Mouse (Mus musculus): ENCODE data around the gene Rarg. TPM values are rescaled to one million over a fixed set of nuclear protein-coding genes. Genes with fewer than 3 reads are reported as not detected.

The Rarg gene
- polyA plus RNA-seq, 1 experiment = 91.2 TPM

DNA sequence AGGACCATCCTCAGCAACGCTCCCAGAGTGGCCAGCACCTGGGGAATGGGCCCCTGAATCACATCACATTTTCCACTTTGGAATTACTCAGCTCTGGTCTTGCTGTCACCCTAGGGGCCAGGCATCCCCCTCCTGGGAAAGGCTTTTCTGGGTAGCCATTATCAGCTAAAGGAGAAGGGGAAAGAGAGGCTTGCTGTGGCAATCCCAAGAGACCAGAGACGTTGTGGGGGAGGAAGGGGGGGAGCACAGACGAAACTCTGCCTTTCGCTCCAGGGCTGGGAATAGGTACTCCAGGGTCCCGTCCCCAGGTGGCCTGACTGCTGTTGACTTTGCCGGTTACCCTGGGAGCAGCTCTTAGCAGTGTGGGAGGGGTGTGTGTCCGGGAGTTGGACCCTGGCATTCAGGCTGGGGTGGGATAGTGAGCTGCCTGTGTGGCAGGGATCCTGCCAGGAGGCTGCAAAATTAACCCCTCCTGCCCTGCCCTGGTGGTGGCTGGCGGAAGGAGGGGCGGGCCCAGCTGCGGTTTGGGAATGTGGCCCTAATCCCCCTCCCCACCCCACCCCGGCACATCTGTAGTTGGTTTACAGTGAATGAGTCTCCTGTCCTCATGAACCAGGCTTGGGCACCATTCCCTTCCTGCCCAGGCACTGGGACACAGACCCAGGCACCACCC is 1.4 kb upstream of the Rarg start:
- Histone ChIP-seq H3K4me1 (ENCODE audit: control insufficient read depth, insufficient read depth, low read length) (0 out of 2 replicates have a peak, but pooled peaks cover 9% of the 10 kb centered on the region), H3K27ac (ENCODE audit: insufficient read depth, low read length) (peak overlapping the region; percentile 88), H3K4me3 (ENCODE audit: insufficient read depth, low read length) (no peak overlapping the region)
- TF ChIP-seq CTCF (IDR thresholded peaks at IDR 0.05; ENCODE audit: borderline replicate concordance, insufficient read depth, low read length) (no peak), POLR2A (IDR thresholded peaks at IDR 0.05; ENCODE audit: low read depth, low read length) (no peak; the same call in 1 of the 2 replicates)

DNA sequence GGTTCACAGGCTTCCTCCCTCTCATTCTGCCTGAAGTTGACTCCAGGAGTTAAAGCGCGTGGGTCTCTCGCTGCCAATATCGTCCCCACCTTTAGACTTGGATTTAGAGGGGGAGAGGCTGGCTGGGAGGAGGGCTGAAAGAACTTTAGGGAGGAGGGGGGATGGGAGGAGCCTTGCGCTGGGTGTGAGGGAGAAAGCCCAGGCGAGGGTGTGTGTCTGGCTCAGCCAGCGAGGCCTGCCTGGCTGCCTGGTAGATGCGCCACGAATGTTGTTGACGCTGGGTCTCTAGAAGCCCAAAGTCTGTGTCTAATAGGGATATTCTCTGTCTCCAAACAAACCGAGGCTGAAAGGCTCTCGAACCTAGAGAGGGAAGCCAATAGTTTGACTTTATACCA is 756 bp upstream of the Rarg start:
- peak overlapping the region; percentile 88 for H3K27ac ChIP-seq (ENCODE audit: insufficient read depth, low read length)
- peak overlapping the region; percentile 43 for H3K4me3 ChIP-seq (ENCODE audit: insufficient read depth, low read length)
- TF ChIP-seq CTCF (IDR thresholded peaks at IDR 0.05; ENCODE audit: borderline replicate concordance, insufficient read depth, low read length) (no peak), POLR2A (IDR thresholded peaks at IDR 0.05; ENCODE audit: low read depth, low read length) (peak; percentile 94)
- 0 out of 2 replicates have a peak, but pooled peaks cover 9% of the 10 kb centered on the region for H3K4me1 ChIP-seq (ENCODE audit: control insufficient read depth, insufficient read depth, low read length)

DNA sequence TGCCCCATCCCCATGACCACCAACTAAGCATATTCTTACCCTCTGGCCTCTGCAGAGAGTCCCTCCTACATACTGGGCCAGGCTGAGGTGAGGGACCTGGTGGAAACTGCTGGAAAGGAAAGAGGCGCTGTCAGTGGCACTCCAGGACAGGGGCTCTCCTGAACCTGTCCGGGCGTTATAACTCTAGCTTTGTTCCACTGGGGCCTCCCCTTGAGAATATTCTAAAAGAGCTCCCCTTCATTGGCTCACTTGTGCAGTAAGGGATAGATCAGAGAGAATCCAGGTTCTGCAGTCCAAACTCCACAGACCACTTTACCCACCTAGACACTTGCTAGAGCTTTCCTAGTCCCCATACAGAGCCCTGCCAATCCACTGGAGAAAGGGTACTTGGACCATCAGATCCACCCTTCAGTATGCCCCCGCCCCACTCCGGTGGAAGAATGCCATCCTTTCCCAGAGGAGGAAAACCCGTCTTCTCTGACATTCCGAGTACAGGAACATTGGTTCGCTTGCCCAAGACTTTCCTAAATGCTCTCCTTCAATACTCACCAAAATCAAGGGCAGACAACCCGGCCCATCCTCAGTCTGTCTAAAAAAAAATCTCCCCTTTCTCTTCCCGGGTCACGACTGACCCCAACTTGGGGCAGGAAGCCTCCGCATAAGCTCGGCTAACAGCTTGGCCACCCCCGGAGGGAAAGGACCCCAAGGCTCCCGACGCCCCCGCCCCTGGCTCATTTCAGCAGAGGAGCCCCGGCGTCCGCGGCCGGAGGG is 701 bp downstream of the Rarg start:
- H3K4me1 ChIP-seq (ENCODE audit: control insufficient read depth, insufficient read depth, low read length) = 0 out of 2 replicates have a peak, but pooled peaks cover 9% of the 10 kb centered on the region
- TF ChIP-seq CTCF (IDR thresholded peaks at IDR 0.05; ENCODE audit: borderline replicate concordance, insufficient read depth, low read length) (no peak), POLR2A (IDR thresholded peaks at IDR 0.05; ENCODE audit: low read depth, low read length) (peak; percentile 24; the same call in 1 of the 2 replicates)

DNA sequence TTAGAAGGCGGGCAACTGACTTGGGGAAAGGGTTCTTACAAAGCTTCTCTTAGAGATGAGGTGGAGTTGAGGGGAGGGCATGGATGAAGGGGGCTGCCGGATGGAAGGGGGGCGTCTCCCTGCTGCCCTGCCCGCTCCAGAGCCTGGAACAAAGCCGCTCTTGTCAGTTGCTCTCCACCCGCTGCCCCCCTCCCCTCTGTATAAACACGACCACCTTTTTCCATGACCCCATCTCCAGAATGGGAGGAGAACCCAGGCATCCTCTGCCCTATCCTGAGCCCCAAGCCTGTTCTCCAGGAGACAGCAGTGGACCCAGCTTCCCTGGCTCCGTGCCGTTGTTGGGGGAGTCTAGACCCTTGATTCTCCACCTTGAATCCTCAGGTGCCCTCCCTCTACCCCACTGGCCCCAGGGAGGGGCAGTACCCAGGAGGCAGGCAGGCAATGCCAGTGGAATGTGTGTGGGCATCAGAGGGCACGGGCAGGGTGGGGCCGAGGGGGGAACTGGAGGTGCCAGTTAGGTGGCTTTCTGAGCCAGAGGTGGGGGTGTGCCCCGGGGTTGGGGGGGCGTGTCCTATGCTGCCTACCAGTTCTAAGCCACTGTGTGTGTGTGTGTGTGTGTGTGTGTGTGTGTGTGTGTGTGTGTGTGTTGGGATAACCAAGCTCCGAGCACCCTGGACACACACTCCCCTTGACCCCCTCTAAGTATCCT is 1.6 kb downstream of the Rarg start:
- Histone ChIP-seq H3K27ac (ENCODE audit: insufficient read depth, low read length) (no peak overlapping the region), H3K4me1 (ENCODE audit: control insufficient read depth, insufficient read depth, low read length) (peaks cover 9% of the 10 kb centered on the region; the same call in 1 of the 2 replicates), H3K4me3 (ENCODE audit: insufficient read depth, low read length) (peak overlapping the region; percentile 77)
- TF ChIP-seq POLR2A (IDR thresholded peaks at IDR 0.05; ENCODE audit: low read depth, low read length) (no peak), CTCF (IDR thresholded peaks at IDR 0.05; ENCODE audit: borderline replicate concordance, insufficient read depth, low read length) (no peak)

More for the DNA sequence above, 701 bp downstream of the Rarg start:
- Histone ChIP-seq H3K4me3 (ENCODE audit: insufficient read depth, low read length) (peak overlapping the region; percentile 77), H3K27ac (ENCODE audit: insufficient read depth, low read length) (peak overlapping the region; percentile 80)

DNA sequence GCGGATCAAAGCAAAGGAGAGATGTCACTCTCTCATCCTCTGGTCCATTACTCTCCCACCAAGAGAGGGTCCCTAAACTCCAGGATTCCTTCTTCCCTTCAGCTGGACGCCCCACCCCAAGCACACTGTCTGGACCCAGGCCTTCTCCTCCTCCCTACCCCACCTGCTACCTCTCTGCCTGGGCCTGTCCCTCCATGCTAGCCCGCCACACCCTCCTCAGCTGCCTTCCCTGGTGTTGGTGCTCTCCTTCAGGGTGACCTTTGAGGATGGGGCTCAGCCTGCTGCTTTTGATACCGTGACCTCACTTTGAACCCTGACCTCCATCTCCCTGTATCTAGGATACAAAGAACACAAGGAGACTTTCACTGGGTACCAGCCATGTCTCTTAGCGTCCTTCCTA is 6.8 kb downstream of the Rarg start:
- H3K4me3 ChIP-seq (ENCODE audit: insufficient read depth, low read length) = no peak overlapping the region

DNA sequence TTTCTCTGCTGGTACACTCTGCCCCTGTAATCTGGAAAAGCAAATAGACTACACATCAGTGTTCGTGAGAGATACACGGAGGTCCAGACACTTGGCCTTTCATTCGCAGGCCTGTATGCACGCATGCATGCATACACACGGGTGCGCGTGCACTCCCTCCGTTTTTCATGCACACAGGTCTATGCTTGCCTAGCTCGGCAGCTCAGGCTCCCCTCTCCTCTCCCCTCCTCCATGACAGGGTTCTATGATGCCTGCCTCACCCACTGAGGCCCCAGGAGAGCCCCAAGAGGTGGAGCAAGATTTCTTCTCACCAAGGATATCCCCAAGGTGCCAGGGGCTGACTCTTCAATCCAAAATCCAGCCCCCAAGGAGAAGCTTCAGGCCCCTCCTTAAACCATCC is 7.3 kb downstream of the Rarg start:
- no peak for TF ChIP-seq CTCF (IDR thresholded peaks at IDR 0.05; ENCODE audit: borderline replicate concordance, insufficient read depth, low read length)
- TF ChIP-seq POLR2A (IDR thresholded peaks at IDR 0.05; ENCODE audit: low read depth, low read length) = no peak
- no peak overlapping the region for H3K4me3 ChIP-seq (ENCODE audit: insufficient read depth, low read length)
- peaks cover 9% of the 10 kb centered on the region for H3K4me1 ChIP-seq (ENCODE audit: control insufficient read depth, insufficient read depth, low read length)

More for the DNA sequence above, 6.8 kb downstream of the Rarg start:
- no peak overlapping the region for H3K27ac ChIP-seq (ENCODE audit: insufficient read depth, low read length)
- peaks cover 9% of the 10 kb centered on the region for H3K4me1 ChIP-seq (ENCODE audit: control insufficient read depth, insufficient read depth, low read length)
- TF ChIP-seq POLR2A (IDR thresholded peaks at IDR 0.05; ENCODE audit: low read depth, low read length) (no peak), CTCF (IDR thresholded peaks at IDR 0.05; ENCODE audit: borderline replicate concordance, insufficient read depth, low read length) (no peak)

GRCm38 (mm10) chr15:102249251-102249691 is 8.0 kb downstream of the Rarg start:
- Histone ChIP-seq H3K4me3 (ENCODE audit: insufficient read depth, low read length) (no peak overlapping the region; the same call in 1 of the 2 replicates), H3K4me1 (ENCODE audit: control insufficient read depth, insufficient read depth, low read length) (peaks cover 9% of the 10 kb centered on the region), H3K27ac (ENCODE audit: insufficient read depth, low read length) (peak overlapping the region; percentile 96)
- no peak for TF ChIP-seq CTCF (IDR thresholded peaks at IDR 0.05; ENCODE audit: borderline replicate concordance, insufficient read depth, low read length)
- peak; percentile 18; the same call in 1 of the 2 replicates for TF ChIP-seq POLR2A (IDR thresholded peaks at IDR 0.05; ENCODE audit: low read depth, low read length)

More for the DNA sequence above, 7.3 kb downstream of the Rarg start:
- H3K27ac ChIP-seq (ENCODE audit: insufficient read depth, low read length) = peak overlapping the region; percentile 96

GRCm38 (mm10) chr15:102248812-102249191 is 8.5 kb downstream of the Rarg start:
- Histone ChIP-seq H3K4me3 (ENCODE audit: insufficient read depth, low read length) (no peak overlapping the region; the same call in 1 of the 2 replicates), H3K27ac (ENCODE audit: insufficient read depth, low read length) (peak overlapping the region; percentile 96), H3K4me1 (ENCODE audit: control insufficient read depth, insufficient read depth, low read length) (peaks cover 14% of the 10 kb centered on the region)
- no peak for TF ChIP-seq CTCF (IDR thresholded peaks at IDR 0.05; ENCODE audit: borderline replicate concordance, insufficient read depth, low read length)

DNA sequence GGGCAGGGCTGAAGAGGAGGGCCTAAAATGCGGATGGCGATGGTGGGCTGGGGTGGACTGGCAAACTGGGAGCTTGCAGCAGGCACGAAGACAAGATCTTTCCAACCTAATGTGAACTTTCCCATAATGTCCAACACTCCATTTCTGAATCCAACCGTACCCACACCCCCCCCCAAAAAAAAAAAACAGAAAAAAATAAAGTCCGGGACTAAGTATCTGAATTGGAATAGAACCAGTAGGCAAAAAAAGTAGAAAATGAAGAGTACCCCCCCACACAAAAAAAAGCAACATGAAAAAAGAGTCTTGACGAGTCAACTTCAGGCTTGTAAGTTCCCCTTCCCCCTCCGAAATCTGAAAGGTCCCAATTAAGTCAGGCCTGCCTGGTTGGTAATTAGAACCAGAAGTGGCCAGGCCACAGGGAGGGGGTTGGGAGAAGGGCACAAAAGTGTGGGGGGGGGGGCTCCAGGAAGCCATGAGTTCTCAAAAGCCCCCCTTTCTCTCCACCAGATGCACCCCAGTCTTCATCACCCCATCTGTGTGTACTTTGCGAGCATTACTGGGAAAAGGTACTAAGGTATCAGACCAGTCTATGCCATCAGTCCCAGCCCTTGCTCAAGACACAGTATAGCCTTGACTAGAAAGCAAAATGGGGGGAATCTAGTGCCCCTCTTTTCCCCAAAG is 9.0 kb downstream of the Rarg start:
- Histone ChIP-seq H3K4me1 (ENCODE audit: control insufficient read depth, insufficient read depth, low read length) (peaks cover 14% of the 10 kb centered on the region), H3K4me3 (ENCODE audit: insufficient read depth, low read length) (peak overlapping the region; percentile 12; the same call in 1 of the 2 replicates), H3K27ac (ENCODE audit: insufficient read depth, low read length) (peak overlapping the region; percentile 96)
- TF ChIP-seq POLR2A (IDR thresholded peaks at IDR 0.05; ENCODE audit: low read depth, low read length) (peak; percentile 44; the same call in 1 of the 2 replicates), CTCF (IDR thresholded peaks at IDR 0.05; ENCODE audit: borderline replicate concordance, insufficient read depth, low read length) (no peak)

All from embryonic fibroblast, embryonic 13.5 days (primary cell).